Mouse (Mus musculus): ENCODE results near the gene Armc2. TPM values are rescaled to one million over a fixed set of nuclear protein-coding genes. Genes with fewer than 3 reads are reported as not detected.

Armc2 gene
- polyA plus RNA-seq, 1 experiment from 2014 or later = 3.8 TPM

DNA sequence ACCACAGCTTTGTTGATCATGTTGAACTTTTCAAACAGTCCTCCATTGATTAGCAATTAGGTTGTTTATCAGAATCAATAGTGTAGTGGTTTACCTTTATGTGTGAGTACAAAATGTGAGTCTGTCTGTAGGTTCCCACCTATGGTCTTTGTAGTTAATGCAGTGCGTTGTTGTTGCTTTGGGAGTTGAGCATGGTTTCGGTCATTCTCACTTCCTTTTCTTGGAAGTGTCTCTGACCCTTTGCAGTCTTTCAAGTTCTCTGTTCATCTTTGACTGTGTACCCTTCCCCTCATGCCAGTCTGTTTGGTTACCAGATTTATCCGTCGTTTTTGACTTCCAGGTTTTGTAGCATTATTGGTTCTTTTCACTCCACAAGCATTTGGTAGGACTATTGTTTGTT is 126.9 kb downstream of the Armc2 start:
- peaks cover 5% of the 10 kb centered on the region for H3K4me1 ChIP-seq (ENCODE audit: control insufficient read depth, insufficient read depth, low read length)
- no peaks in the 10 kb centered on the region for H3K27me3 ChIP-seq (ENCODE audit: control insufficient read depth, insufficient read depth, low read length)
- H3K9me3 ChIP-seq (ENCODE audit: control insufficient read depth, low read length) = no peaks in the 10 kb centered on the region
- DNase-seq (ENCODE audit: low spot score, missing footprints) (no peak), ATAC-seq (ENCODE audit: low FRiP score) (no peak)
- H3K4me3 ChIP-seq (ENCODE audit: low read depth, low read length) = no peak overlapping the region
- no peak overlapping the region for H3K27ac ChIP-seq (ENCODE audit: low read depth, low read length)
- H3K4me2 ChIP-seq = no peak overlapping the region
- no peak overlapping the region for H3K9ac ChIP-seq (ENCODE audit: low read length)
- WGBS = 92% methylated on average over 4 of the region's 4 CpGs
- no peaks in the 10 kb centered on the region for H3K36me3 ChIP-seq (ENCODE audit: control insufficient read depth, insufficient read depth, low read length)

DNA sequence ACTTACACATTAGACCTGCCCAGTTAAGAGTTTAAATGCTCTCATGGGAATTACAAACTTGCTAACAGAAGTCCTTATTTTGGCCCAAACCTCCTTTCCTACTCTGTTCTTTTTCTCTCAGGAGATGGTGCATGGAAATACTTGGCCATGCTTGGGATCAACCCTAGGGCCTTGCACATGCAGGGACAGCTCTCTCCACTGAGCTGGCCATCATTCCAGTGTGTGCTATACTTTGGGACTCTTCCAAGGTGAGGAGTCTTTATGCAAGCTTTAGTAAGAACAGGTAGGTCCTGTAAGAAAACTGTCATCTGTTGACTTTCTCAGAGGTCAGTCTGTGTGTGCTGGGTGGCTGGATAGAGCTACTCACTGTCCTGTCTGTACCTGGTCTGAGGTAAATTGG is 127.7 kb downstream of the Armc2 start:
- H3K4me2 ChIP-seq = no peak overlapping the region
- no peak for DNase-seq (ENCODE audit: low spot score, missing footprints)
- no peaks in the 10 kb centered on the region for H3K9me3 ChIP-seq (ENCODE audit: control insufficient read depth, low read length)
- no peak overlapping the region for H3K4me3 ChIP-seq (ENCODE audit: low read depth, low read length)
- H3K4me1 ChIP-seq (ENCODE audit: control insufficient read depth, insufficient read depth, low read length) = peaks cover 5% of the 10 kb centered on the region
- no peaks in the 10 kb centered on the region for H3K36me3 ChIP-seq (ENCODE audit: control insufficient read depth, insufficient read depth, low read length)
- H3K27ac ChIP-seq (ENCODE audit: low read depth, low read length) = no peak overlapping the region
- no peak overlapping the region for H3K9ac ChIP-seq (ENCODE audit: low read length)
- ATAC-seq (ENCODE audit: low FRiP score) = no peak
- H3K27me3 ChIP-seq (ENCODE audit: control insufficient read depth, insufficient read depth, low read length) = no peaks in the 10 kb centered on the region

DNA sequence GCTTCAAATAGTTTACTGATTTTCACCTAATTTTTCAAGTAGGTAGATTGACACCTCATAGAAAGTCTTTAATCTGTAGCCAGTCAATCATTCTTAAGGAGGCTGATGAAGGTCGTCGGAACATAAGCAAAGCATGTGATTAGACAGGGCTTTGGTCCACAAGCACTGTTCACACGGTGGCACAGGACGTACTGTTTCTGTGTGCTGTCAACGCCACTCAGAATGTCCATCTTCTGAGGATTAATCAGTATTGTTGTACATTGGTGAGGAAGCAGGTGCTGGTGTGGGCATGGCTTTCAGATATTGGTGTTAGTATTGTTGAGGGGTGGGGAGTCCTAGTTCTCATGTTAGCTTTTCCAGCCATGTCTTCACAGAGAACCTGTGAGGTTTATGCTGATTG is 128.7 kb downstream of the Armc2 start:
- Histone ChIP-seq H3K4me3 (ENCODE audit: low read depth, low read length) (no peak overlapping the region), H3K9ac (ENCODE audit: low read length) (no peak overlapping the region), H3K9me3 (ENCODE audit: control insufficient read depth, low read length) (no peaks in the 10 kb centered on the region), H3K27ac (ENCODE audit: low read depth, low read length) (no peak overlapping the region), H3K36me3 (ENCODE audit: control insufficient read depth, insufficient read depth, low read length) (no peaks in the 10 kb centered on the region), H3K27me3 (ENCODE audit: control insufficient read depth, insufficient read depth, low read length) (no peaks in the 10 kb centered on the region), H3K4me1 (ENCODE audit: control insufficient read depth, insufficient read depth, low read length) (peaks cover 5% of the 10 kb centered on the region), H3K4me2 (no peak overlapping the region)
- ATAC-seq (ENCODE audit: low FRiP score) (no peak), DNase-seq (ENCODE audit: low spot score, missing footprints) (no peak)
- 68% methylated on average over 5 of the region's 5 CpGs for WGBS

DNA sequence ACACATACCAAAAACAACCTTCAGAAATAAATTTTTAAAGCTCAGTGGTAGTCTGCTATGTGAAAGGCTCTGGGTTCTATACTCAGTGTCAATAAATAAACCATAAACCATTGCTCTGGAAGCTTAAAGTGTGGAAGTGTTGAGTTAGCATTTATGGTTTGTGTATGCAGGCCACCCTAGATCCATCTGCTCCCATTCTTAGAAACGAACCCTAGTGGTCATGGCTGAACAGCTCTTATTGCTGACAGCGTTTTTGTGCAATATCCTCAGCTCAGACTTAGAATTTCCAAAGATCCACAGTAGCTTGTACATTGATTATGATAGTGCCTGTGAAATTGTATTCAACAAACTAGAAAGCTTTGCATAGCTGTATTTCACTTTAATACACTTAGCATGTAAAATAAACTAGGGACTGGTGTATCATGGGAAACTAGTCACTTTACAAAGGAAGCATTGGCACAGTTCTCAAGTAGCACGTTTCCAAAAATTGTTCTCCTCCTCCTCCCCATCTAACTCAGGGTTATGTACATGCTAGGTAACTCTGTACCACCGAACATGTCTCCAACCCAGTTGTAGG is 129.8 kb downstream of the Armc2 start:
- no peaks in the 10 kb centered on the region for H3K36me3 ChIP-seq (ENCODE audit: control insufficient read depth, insufficient read depth, low read length)
- peak overlapping the region; percentile 86; the same call in 1 of the 2 replicates for H3K4me2 ChIP-seq
- no peaks in the 10 kb centered on the region for H3K27me3 ChIP-seq (ENCODE audit: control insufficient read depth, insufficient read depth, low read length)
- no peak for ATAC-seq (ENCODE audit: low FRiP score)
- H3K9ac ChIP-seq (ENCODE audit: low read length) = no peak overlapping the region
- no peak overlapping the region for H3K4me3 ChIP-seq (ENCODE audit: low read depth, low read length)
- no peak overlapping the region for H3K27ac ChIP-seq (ENCODE audit: low read depth, low read length)
- H3K9me3 ChIP-seq (ENCODE audit: control insufficient read depth, low read length) = no peaks in the 10 kb centered on the region
- H3K4me1 ChIP-seq (ENCODE audit: control insufficient read depth, insufficient read depth, low read length) = peaks cover 8% of the 10 kb centered on the region
- DNase-seq (ENCODE audit: low spot score, missing footprints) = peak; percentile 89
- 62% methylated on average over 4 of the region's 4 CpGs for WGBS

DNA sequence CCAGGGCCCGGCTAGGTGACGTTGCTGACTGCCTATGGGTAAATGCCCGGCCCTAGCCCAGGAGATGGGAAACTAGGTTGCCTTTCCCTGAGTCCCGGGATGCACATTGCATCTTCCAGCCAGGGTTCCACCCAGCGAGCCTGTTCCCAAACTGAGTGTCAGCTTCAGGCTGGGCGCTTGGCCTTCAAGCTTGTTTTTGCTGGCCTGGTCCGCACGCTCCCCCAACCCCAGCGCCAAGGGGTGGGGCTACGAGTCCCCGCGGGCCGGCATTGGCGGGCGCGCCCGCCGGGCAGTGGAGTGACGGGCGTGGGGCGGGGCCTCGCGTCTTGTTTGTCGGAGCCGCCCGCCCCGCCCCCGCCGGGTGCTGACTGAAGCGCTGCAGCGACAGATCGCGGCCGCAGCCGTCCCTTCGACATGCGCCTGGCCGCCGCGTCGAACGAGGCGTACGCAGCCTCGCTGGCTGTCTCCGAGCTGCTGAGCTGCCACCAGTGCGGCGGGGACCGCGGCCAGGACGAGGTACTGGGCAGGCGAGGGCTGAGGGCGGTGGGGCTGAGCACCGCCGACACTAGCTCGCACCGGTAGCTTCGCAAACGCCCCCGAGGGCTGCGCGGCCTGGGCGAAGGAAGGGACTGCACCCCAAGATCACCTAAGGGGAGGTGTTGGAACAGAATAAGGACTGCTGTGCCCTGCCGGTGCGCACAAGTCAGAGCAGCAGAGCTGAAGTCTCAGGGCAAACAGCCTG is 131.0 kb downstream of the Armc2 start:
- H3K36me3 ChIP-seq (ENCODE audit: control insufficient read depth, insufficient read depth, low read length) = no peaks in the 10 kb centered on the region
- no peaks in the 10 kb centered on the region for H3K9me3 ChIP-seq (ENCODE audit: control insufficient read depth, low read length)
- H3K4me2 ChIP-seq = peak overlapping the region; percentile 86
- DNase-seq (ENCODE audit: low spot score, missing footprints) (peak; percentile 99), ATAC-seq (ENCODE audit: low FRiP score) (peak; percentile 99)
- WGBS = 1% methylated on average over 65 of the region's 65 CpGs
- H3K9ac ChIP-seq (ENCODE audit: low read length) = peak overlapping the region; percentile 78
- H3K4me1 ChIP-seq (ENCODE audit: control insufficient read depth, insufficient read depth, low read length) = peaks cover 8% of the 10 kb centered on the region
- H3K27ac ChIP-seq (ENCODE audit: low read depth, low read length) = peak overlapping the region; percentile 82
- no peaks in the 10 kb centered on the region for H3K27me3 ChIP-seq (ENCODE audit: control insufficient read depth, insufficient read depth, low read length)
- H3K4me3 ChIP-seq (ENCODE audit: low read depth, low read length) = peak overlapping the region; percentile 54

DNA sequence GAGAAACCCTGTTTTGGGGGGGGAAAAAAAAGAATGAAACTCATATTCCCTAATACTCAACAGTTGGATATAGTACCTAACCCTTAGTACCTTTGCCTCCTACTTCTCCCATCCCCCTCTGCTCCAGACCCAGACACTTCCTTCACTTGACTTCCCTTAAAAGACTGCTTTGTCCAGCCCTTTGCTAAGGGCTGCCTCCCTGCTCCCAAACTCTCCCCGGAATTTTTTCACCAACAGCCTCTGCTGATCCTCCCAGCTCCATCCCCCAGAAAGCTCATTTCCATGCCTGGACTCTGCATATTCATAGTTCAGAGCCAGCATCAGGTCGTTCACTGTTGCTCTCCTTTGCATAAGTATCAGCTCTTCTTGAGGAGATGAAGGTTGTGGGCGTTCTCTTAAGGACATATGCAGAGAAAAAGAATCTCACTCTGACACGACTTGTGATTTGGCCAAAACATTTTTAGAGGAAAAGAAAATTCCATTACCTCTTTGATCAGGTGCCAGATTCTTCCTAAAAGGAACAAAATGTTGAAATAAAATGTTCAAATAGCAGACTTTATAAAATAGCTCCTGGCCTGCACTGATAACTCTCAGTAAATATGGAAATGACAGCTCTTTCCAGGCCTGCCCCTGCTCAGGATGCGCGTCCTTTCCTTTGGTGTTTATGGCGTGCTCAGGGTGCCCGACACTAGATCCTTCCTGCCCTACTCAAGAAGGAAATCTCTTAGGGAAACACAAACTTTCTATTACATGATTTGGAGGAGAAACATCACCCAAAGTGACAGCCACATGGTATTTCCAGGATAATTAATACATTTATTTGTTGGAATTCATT is 134.3 kb downstream of the Armc2 start:
- Histone ChIP-seq H3K4me3 (ENCODE audit: low read depth, low read length) (no peak overlapping the region), H3K27ac (ENCODE audit: low read depth, low read length) (no peak overlapping the region), H3K9ac (ENCODE audit: low read length) (no peak overlapping the region), H3K9me3 (ENCODE audit: control insufficient read depth, low read length) (no peaks in the 10 kb centered on the region), H3K36me3 (ENCODE audit: control insufficient read depth, insufficient read depth, low read length) (no peaks in the 10 kb centered on the region), H3K4me1 (ENCODE audit: control insufficient read depth, insufficient read depth, low read length) (peaks cover 12% of the 10 kb centered on the region), H3K27me3 (ENCODE audit: control insufficient read depth, insufficient read depth, low read length) (no peaks in the 10 kb centered on the region), H3K4me2 (no peak overlapping the region)
- no peak for ATAC-seq (ENCODE audit: low FRiP score)
- no peak for DNase-seq (ENCODE audit: low spot score, missing footprints)
- WGBS = 54% methylated on average over 8 of the region's 8 CpGs

DNA sequence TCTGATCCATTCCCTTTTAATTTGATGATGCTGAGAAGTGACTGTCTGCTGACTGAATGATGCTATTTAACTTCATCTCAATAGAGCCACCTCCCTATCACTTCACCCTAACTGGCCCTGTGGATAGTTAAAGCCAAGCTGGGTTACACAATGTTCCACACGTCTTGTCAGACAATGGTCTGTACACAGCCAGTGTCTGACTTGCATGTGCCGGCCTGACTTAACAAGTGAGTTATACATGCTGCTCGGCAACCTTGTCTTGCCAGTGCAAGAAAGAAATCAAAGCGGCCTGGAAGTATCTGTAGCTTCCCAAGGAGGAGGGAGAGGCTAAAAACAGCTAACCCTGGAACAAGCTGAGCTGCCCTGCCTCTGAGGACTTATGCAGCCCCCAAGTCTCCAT is 136.8 kb downstream of the Armc2 start:
- Histone ChIP-seq H3K9me3 (ENCODE audit: control insufficient read depth, low read length) (no peaks in the 10 kb centered on the region), H3K36me3 (ENCODE audit: control insufficient read depth, insufficient read depth, low read length) (no peaks in the 10 kb centered on the region), H3K4me1 (ENCODE audit: control insufficient read depth, insufficient read depth, low read length) (peaks cover 7% of the 10 kb centered on the region), H3K27me3 (ENCODE audit: control insufficient read depth, insufficient read depth, low read length) (no peaks in the 10 kb centered on the region), H3K4me3 (ENCODE audit: low read depth, low read length) (no peak overlapping the region), H3K27ac (ENCODE audit: low read depth, low read length) (no peak overlapping the region), H3K4me2 (no peak overlapping the region), H3K9ac (ENCODE audit: low read length) (no peak overlapping the region)
- DNase-seq (ENCODE audit: low spot score, missing footprints) (no peak), ATAC-seq (ENCODE audit: low FRiP score) (no peak)
- WGBS = 19% methylated on average over 4 of the region's 4 CpGs

DNA sequence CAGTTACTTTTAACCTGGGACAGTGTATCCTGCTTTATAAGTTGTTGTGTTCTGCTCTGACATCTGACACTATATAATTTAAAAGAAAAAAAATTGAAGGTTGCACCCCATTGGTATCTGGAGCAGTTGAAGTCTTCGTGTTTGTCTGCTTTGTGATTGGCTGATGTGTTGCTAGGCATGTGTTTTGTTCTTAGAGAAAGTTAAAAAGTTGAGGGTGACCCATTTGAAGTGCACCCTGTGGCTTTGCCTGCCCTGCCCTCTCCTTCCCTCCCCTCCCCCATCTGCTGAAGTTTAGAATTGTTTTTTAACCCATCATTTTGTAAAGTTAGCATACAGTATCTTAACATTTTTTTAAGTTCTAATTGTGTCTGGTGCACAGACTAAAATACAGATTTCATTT is 137.5 kb downstream of the Armc2 start:
- H3K27me3 ChIP-seq (ENCODE audit: control insufficient read depth, insufficient read depth, low read length) = no peaks in the 10 kb centered on the region
- DNase-seq (ENCODE audit: low spot score, missing footprints) (no peak), ATAC-seq (ENCODE audit: low FRiP score) (no peak)
- no peak overlapping the region for H3K27ac ChIP-seq (ENCODE audit: low read depth, low read length)
- H3K4me3 ChIP-seq (ENCODE audit: low read depth, low read length) = no peak overlapping the region
- peaks cover 7% of the 10 kb centered on the region for H3K4me1 ChIP-seq (ENCODE audit: control insufficient read depth, insufficient read depth, low read length)
- H3K9me3 ChIP-seq (ENCODE audit: control insufficient read depth, low read length) = no peaks in the 10 kb centered on the region
- no peak overlapping the region for H3K9ac ChIP-seq (ENCODE audit: low read length)
- H3K4me2 ChIP-seq = no peak overlapping the region
- no peaks in the 10 kb centered on the region for H3K36me3 ChIP-seq (ENCODE audit: control insufficient read depth, insufficient read depth, low read length)
- WGBS = 19% methylated on average over 1 of the region's 1 CpGs

DNA sequence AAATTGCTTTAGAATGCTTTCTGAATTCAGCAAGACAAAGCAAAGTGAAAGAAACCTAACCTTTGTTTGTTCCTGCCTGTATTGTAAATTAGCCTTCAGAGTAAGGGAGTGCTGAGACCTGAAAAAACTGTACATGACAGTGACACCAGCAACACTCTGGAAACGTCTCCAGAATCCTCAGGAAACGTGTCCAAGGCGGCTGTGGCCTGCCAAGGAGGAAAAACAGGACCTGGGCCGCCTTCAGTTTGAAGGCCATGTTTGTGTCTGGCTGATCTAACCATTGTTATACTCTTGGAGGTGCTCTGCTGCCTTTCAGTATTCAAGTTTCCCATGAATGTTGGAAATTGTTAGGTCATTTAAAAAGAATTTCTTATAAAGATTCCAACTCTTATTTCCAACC is 138.0 kb downstream of the Armc2 start:
- H3K27ac ChIP-seq (ENCODE audit: low read depth, low read length) = no peak overlapping the region
- H3K9me3 ChIP-seq (ENCODE audit: control insufficient read depth, low read length) = no peaks in the 10 kb centered on the region
- WGBS = 60% methylated on average over 4 of the region's 4 CpGs
- H3K36me3 ChIP-seq (ENCODE audit: control insufficient read depth, insufficient read depth, low read length) = no peaks in the 10 kb centered on the region
- H3K27me3 ChIP-seq (ENCODE audit: control insufficient read depth, insufficient read depth, low read length) = no peaks in the 10 kb centered on the region
- H3K4me3 ChIP-seq (ENCODE audit: low read depth, low read length) = no peak overlapping the region
- ATAC-seq (ENCODE audit: low FRiP score) (no peak), DNase-seq (ENCODE audit: low spot score, missing footprints) (no peak)
- peaks cover 7% of the 10 kb centered on the region for H3K4me1 ChIP-seq (ENCODE audit: control insufficient read depth, insufficient read depth, low read length)
- no peak overlapping the region for H3K4me2 ChIP-seq
- no peak overlapping the region for H3K9ac ChIP-seq (ENCODE audit: low read length)
